Mouse (Mus musculus): ENCODE measurements at regions not wholly inside any gene's neighbourhood (a gene's known extent, or its start where the extent isn't known, plus 50 kb on each side); places are given as distances from the start of the nearest gene placed in this dataset.

- Histone ChIP-seq H3K27ac (ENCODE audit: low read depth) (no peak overlapping the region), H3K9ac (ENCODE audit: low read length) (no peak overlapping the region), H3K36me3 (ENCODE audit: control insufficient read depth, insufficient read depth, low read length) (no peaks in the 10 kb centered on the region), H3K27me3 (replicated peaks; ENCODE audit: control insufficient read depth, insufficient read depth, low read length) (no peaks in the 10 kb centered on the region), H3K9me3 (ENCODE audit: control insufficient read depth, low read length) (no peaks in the 10 kb centered on the region), H3K4me3 (ENCODE audit: low read depth, low read length) (no peak overlapping the region), H3K4me1 (replicated peaks; ENCODE audit: control insufficient read depth, insufficient read depth, low read length) (no peaks in the 10 kb centered on the region), H3K4me2 (ENCODE audit: low read length) (no peak overlapping the region)
- WGBS = 51% methylated on average over 12 of the region's 12 CpGs
- no peak for ATAC-seq (replicated peaks; ENCODE audit: low FRiP score, low TSS enrichment, low read depth)
- DNase-seq (ENCODE audit: low spot score) = no peak
These were observed 413.1 kb downstream of the Epha4 start for GRCm38 (mm10) chr1:77101726-77102272.

GRCm38 (mm10) chr1:77102421-77103133, 412.3 kb downstream of the Epha4 start:
- 68% methylated on average over 13 of the region's 13 CpGs for WGBS
- DNase-seq (ENCODE audit: low spot score) (no peak), ATAC-seq (replicated peaks; ENCODE audit: low FRiP score, low TSS enrichment, low read depth) (no peak)
- Histone ChIP-seq H3K27me3 (replicated peaks; ENCODE audit: control insufficient read depth, insufficient read depth, low read length) (no peaks in the 10 kb centered on the region), H3K4me1 (replicated peaks; ENCODE audit: control insufficient read depth, insufficient read depth, low read length) (no peaks in the 10 kb centered on the region), H3K4me3 (ENCODE audit: low read depth, low read length) (no peak overlapping the region), H3K27ac (ENCODE audit: low read depth) (no peak overlapping the region), H3K9ac (ENCODE audit: low read length) (no peak overlapping the region), H3K36me3 (ENCODE audit: control insufficient read depth, insufficient read depth, low read length) (no peaks in the 10 kb centered on the region), H3K9me3 (ENCODE audit: control insufficient read depth, low read length) (no peaks in the 10 kb centered on the region), H3K4me2 (ENCODE audit: low read length) (no peak overlapping the region)

- Histone ChIP-seq H3K36me3 (ENCODE audit: control insufficient read depth, insufficient read depth, low read length) (no peaks in the 10 kb centered on the region), H3K4me2 (ENCODE audit: low read length) (no peak overlapping the region), H3K27ac (ENCODE audit: low read depth) (no peak overlapping the region), H3K9me3 (ENCODE audit: control insufficient read depth, low read length) (no peaks in the 10 kb centered on the region), H3K4me1 (replicated peaks; ENCODE audit: control insufficient read depth, insufficient read depth, low read length) (no peaks in the 10 kb centered on the region), H3K4me3 (ENCODE audit: low read depth, low read length) (no peak overlapping the region), H3K27me3 (replicated peaks; ENCODE audit: control insufficient read depth, insufficient read depth, low read length) (no peaks in the 10 kb centered on the region), H3K9ac (ENCODE audit: low read length) (no peak overlapping the region)
- no peak for ATAC-seq (replicated peaks; ENCODE audit: low FRiP score, low TSS enrichment, low read depth)
- DNase-seq (ENCODE audit: low spot score) = no peak
- 77% methylated on average over 6 of the region's 6 CpGs for WGBS
These were observed 404.8 kb downstream of the Epha4 start for GRCm38 (mm10) chr1:77109861-77110785.

GRCm38 (mm10) chr1:77128411-77128810, 386.5 kb downstream of the Epha4 start:
- Histone ChIP-seq H3K27ac (ENCODE audit: low read depth) (no peak overlapping the region), H3K4me3 (ENCODE audit: low read depth, low read length) (no peak overlapping the region), H3K4me1 (replicated peaks; ENCODE audit: control insufficient read depth, insufficient read depth, low read length) (no peaks in the 10 kb centered on the region), H3K27me3 (replicated peaks; ENCODE audit: control insufficient read depth, insufficient read depth, low read length) (no peaks in the 10 kb centered on the region), H3K36me3 (ENCODE audit: control insufficient read depth, insufficient read depth, low read length) (no peaks in the 10 kb centered on the region), H3K9ac (ENCODE audit: low read length) (no peak overlapping the region), H3K9me3 (ENCODE audit: control insufficient read depth, low read length) (no peaks in the 10 kb centered on the region), H3K4me2 (ENCODE audit: low read length) (no peak overlapping the region)
- DNase-seq (ENCODE audit: low spot score) = no peak
- ATAC-seq (replicated peaks; ENCODE audit: low FRiP score, low TSS enrichment, low read depth) = no peak
- 72% methylated on average over 3 of the region's 3 CpGs for WGBS

GRCm38 (mm10) chr1:77137663-77138062, 377.2 kb downstream of the Epha4 start:
- ATAC-seq (replicated peaks; ENCODE audit: low FRiP score, low TSS enrichment, low read depth) = no peak
- DNase-seq (ENCODE audit: low spot score) = no peak
- H3K9ac ChIP-seq (ENCODE audit: low read length) = no peak overlapping the region
- H3K27me3 ChIP-seq (replicated peaks; ENCODE audit: control insufficient read depth, insufficient read depth, low read length) = no peaks in the 10 kb centered on the region
- H3K27ac ChIP-seq (ENCODE audit: low read depth) = no peak overlapping the region
- no peaks in the 10 kb centered on the region for H3K9me3 ChIP-seq (ENCODE audit: control insufficient read depth, low read length)
- H3K4me1 ChIP-seq (replicated peaks; ENCODE audit: control insufficient read depth, insufficient read depth, low read length) = no peaks in the 10 kb centered on the region
- WGBS = 69% methylated on average over 6 of the region's 6 CpGs
- H3K36me3 ChIP-seq (ENCODE audit: control insufficient read depth, insufficient read depth, low read length) = no peaks in the 10 kb centered on the region
- H3K4me3 ChIP-seq (ENCODE audit: low read depth, low read length) = no peak overlapping the region
- H3K4me2 ChIP-seq (ENCODE audit: low read length) = no peak overlapping the region

GRCm38 (mm10) chr1:77140906-77141305, 374.0 kb downstream of the Epha4 start:
- H3K4me2 ChIP-seq (ENCODE audit: low read length) = no peak overlapping the region
- no peak overlapping the region for H3K27ac ChIP-seq (ENCODE audit: low read depth)
- H3K27me3 ChIP-seq (replicated peaks; ENCODE audit: control insufficient read depth, insufficient read depth, low read length) = no peaks in the 10 kb centered on the region
- H3K4me3 ChIP-seq (ENCODE audit: low read depth, low read length) = no peak overlapping the region
- DNase-seq (ENCODE audit: low spot score) (no peak), ATAC-seq (replicated peaks; ENCODE audit: low FRiP score, low TSS enrichment, low read depth) (no peak)
- no peaks in the 10 kb centered on the region for H3K4me1 ChIP-seq (replicated peaks; ENCODE audit: control insufficient read depth, insufficient read depth, low read length)
- WGBS = 71% methylated on average over 7 of the region's 7 CpGs
- H3K9me3 ChIP-seq (ENCODE audit: control insufficient read depth, low read length) = no peaks in the 10 kb centered on the region
- no peaks in the 10 kb centered on the region for H3K36me3 ChIP-seq (ENCODE audit: control insufficient read depth, insufficient read depth, low read length)
- H3K9ac ChIP-seq (ENCODE audit: low read length) = no peak overlapping the region

- no peak overlapping the region for H3K4me2 ChIP-seq (ENCODE audit: low read length)
- H3K27me3 ChIP-seq (replicated peaks; ENCODE audit: control insufficient read depth, insufficient read depth, low read length) = no peaks in the 10 kb centered on the region
- H3K4me3 ChIP-seq (ENCODE audit: low read depth, low read length) = no peak overlapping the region
- ATAC-seq (replicated peaks; ENCODE audit: low FRiP score, low TSS enrichment, low read depth) (no peak), DNase-seq (ENCODE audit: low spot score) (no peak)
- H3K9ac ChIP-seq (ENCODE audit: low read length) = no peak overlapping the region
- WGBS = 90% methylated on average over 4 of the region's 4 CpGs
- no peak overlapping the region for H3K27ac ChIP-seq (ENCODE audit: low read depth)
- no peaks in the 10 kb centered on the region for H3K9me3 ChIP-seq (ENCODE audit: control insufficient read depth, low read length)
- H3K4me1 ChIP-seq (replicated peaks; ENCODE audit: control insufficient read depth, insufficient read depth, low read length) = no peaks in the 10 kb centered on the region
- no peaks in the 10 kb centered on the region for H3K36me3 ChIP-seq (ENCODE audit: control insufficient read depth, insufficient read depth, low read length)
These were observed 366.8 kb downstream of the Epha4 start for GRCm38 (mm10) chr1:77148052-77148451.

GRCm38 (mm10) chr1:77168316-77168715, 346.6 kb downstream of the Epha4 start:
- Histone ChIP-seq H3K9ac (ENCODE audit: low read length) (no peak overlapping the region), H3K4me3 (ENCODE audit: low read depth, low read length) (no peak overlapping the region), H3K27me3 (replicated peaks; ENCODE audit: control insufficient read depth, insufficient read depth, low read length) (no peaks in the 10 kb centered on the region), H3K27ac (ENCODE audit: low read depth) (no peak overlapping the region), H3K9me3 (ENCODE audit: control insufficient read depth, low read length) (no peaks in the 10 kb centered on the region), H3K36me3 (ENCODE audit: control insufficient read depth, insufficient read depth, low read length) (no peaks in the 10 kb centered on the region), H3K4me2 (ENCODE audit: low read length) (no peak overlapping the region), H3K4me1 (replicated peaks; ENCODE audit: control insufficient read depth, insufficient read depth, low read length) (no peaks in the 10 kb centered on the region)
- 69% methylated on average over 4 of the region's 4 CpGs for WGBS
- no peak for ATAC-seq (replicated peaks; ENCODE audit: low FRiP score, low TSS enrichment, low read depth)
- no peak for DNase-seq (ENCODE audit: low spot score)
